Mouse (Mus musculus): ENCODE results near the gene Pax3. TPM values are rescaled to one million over a fixed set of nuclear protein-coding genes. Genes with fewer than 3 reads are reported as not detected.
A peak's percentile ranks its signal among the peaks of the same experiment; 100 is the strongest.

Pax3 gene
- not detected in 2 replicates for polyA plus RNA-seq (2012; rRNA removed)

- no peak for DNase-seq (ENCODE audit: extremely low spot score in 1 of 2, low spot score in 1 of 2)
Measured at GRCm38 (mm10) chr1:78196751-78197311, at the start of gene Pax3. TSS of gene Pax3 (minus strand) at chr1:78197134.

- DNase-seq (ENCODE audit: extremely low spot score in 1 of 2, low spot score in 1 of 2), result no peak
Measured at GRCm38 (mm10) chr1:78234306-78234705, 37.4 kb upstream of the Pax3 start.

- DNase-seq (ENCODE audit: extremely low spot score in 1 of 2, low spot score in 1 of 2), result peak in 1 of 2 experiments; percentile 40
Measured at GRCm38 (mm10) chr1:78231901-78232546, 35.1 kb upstream of the Pax3 start.

GRCm38 (mm10) chr1:78229801-78230200 is 32.9 kb upstream of the Pax3 start:
- no peak for DNase-seq (ENCODE audit: extremely low spot score in 1 of 2, low spot score in 1 of 2)

- DNase-seq (ENCODE audit: extremely low spot score in 1 of 2, low spot score in 1 of 2), result no peak
Measured at GRCm38 (mm10) chr1:78228771-78229170, 31.8 kb upstream of the Pax3 start.

- no peak for DNase-seq (ENCODE audit: extremely low spot score in 1 of 2, low spot score in 1 of 2)
Measured at GRCm38 (mm10) chr1:78218057-78218780, 21.3 kb upstream of the Pax3 start.

GRCm38 (mm10) chr1:78217151-78218034 is 20.5 kb upstream of the Pax3 start:
- no peak for DNase-seq (ENCODE audit: extremely low spot score in 1 of 2, low spot score in 1 of 2)

- no peak for DNase-seq (ENCODE audit: extremely low spot score in 1 of 2, low spot score in 1 of 2)
Measured at GRCm38 (mm10) chr1:78216509-78217141, 19.7 kb upstream of the Pax3 start.

- DNase-seq (ENCODE audit: extremely low spot score in 1 of 2, low spot score in 1 of 2), result no peak
Measured at GRCm38 (mm10) chr1:78215749-78216508, 19.0 kb upstream of the Pax3 start.

GRCm38 (mm10) chr1:78211041-78211440 is 14.1 kb upstream of the Pax3 start:
- DNase-seq (ENCODE audit: extremely low spot score in 1 of 2, low spot score in 1 of 2), result no peak

GRCm38 (mm10) chr1:78210568-78210967 is 13.6 kb upstream of the Pax3 start:
- no peak for DNase-seq (ENCODE audit: extremely low spot score in 1 of 2, low spot score in 1 of 2)

- no peak for DNase-seq (ENCODE audit: extremely low spot score in 1 of 2, low spot score in 1 of 2)
Measured at GRCm38 (mm10) chr1:78208281-78208814, 11.4 kb upstream of the Pax3 start.

- DNase-seq (ENCODE audit: extremely low spot score in 1 of 2, low spot score in 1 of 2), result no peak
Measured at GRCm38 (mm10) chr1:78204341-78204740, 7.4 kb upstream of the Pax3 start.

GRCm38 (mm10) chr1:78203622-78204211 is 6.8 kb upstream of the Pax3 start:
- DNase-seq (ENCODE audit: extremely low spot score in 1 of 2, low spot score in 1 of 2), result no peak

- no peak for DNase-seq (ENCODE audit: extremely low spot score in 1 of 2, low spot score in 1 of 2)
Measured at GRCm38 (mm10) chr1:78203086-78203614, 6.2 kb upstream of the Pax3 start.

GRCm38 (mm10) chr1:78202466-78203085 is 5.6 kb upstream of the Pax3 start:
- DNase-seq (ENCODE audit: extremely low spot score in 1 of 2, low spot score in 1 of 2), result no peak

- DNase-seq (ENCODE audit: extremely low spot score in 1 of 2, low spot score in 1 of 2), result no peak
Measured at GRCm38 (mm10) chr1:78201251-78202010, 4.5 kb upstream of the Pax3 start.

- DNase-seq (ENCODE audit: extremely low spot score in 1 of 2, low spot score in 1 of 2), result no peak
Measured at GRCm38 (mm10) chr1:78200191-78200590, 3.3 kb upstream of the Pax3 start.

All from frontal cortex, adult 2 months (tissue).